Mouse (Mus musculus): Measurements from ENCODE around the gene Med9.

- TF ChIP-seq POLR2A (IDR thresholded peaks at IDR 0.05; ENCODE audit: low read depth, low read length) (no peak), CTCF (IDR thresholded peaks at IDR 0.05; ENCODE audit: extremely low read depth, insufficient read length, insufficient replicate concordance, low read depth, low read length) (no peak)
Measured at GRCm38 (mm10) chr11:59971691-59972090, 23.7 kb downstream of the Med9 start.
